Mouse (Mus musculus): ENCODE measurements around the gene Epha4.

Gene Epha4

DNA sequence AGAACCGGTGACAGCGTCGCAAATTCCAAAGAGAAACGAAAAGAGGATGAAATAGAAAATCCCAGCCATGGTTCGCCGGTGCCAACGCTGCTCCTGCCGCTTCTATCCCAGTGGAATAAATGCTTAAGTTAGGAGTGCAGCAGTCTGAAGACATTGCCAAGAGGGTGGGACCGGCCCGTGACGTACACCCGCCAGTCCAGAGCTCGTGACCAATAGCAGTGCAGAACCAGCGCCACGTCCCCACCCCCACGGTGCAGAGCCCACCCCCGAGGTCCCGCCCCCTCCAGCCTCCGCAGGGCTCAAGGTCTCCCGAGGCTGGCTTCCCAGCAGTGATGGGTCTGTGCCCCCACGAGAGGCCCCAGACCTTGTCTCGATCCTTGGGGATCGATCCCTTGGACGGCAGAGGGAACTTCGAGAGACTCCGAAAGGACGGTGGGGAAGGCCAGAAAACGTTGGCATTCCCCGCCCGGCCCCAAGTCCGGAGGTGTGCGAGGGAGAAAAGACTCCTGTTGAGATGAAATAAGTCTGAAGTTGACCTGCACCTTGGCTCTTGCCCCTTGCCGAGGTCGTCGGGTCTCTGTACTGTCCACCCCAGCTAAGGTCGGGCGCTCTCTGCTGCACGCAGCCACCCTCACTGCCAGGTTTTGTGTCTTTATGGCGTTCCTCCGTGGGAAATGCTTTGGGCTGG lies at the start of gene Epha4:
Gene Epha4, minus strand, starts transcription at position 126 of the 688 bp plus-strand sequence.
- peak; percentile 25 to 38 for DNase-seq

DNA sequence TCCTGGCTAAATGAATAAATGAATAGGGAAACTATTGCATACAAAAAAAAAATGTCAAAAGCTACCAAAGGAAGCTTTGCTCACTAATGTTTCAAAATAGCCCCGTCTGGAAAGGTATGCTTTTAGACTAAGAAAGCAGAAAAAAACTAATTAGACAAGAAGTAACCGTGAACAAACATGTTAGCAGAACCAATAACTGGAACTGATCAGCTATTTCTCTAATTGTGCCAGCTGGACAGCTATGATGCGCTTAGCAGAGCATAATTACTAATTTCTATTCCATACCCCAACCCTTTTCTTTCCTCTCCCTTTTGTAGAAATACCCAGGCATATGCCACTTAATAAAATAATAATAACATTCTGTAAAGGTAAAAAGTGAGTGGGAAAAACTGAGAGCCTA lies 41.3 kb upstream of the Epha4 start:
- no peak for DNase-seq

DNA sequence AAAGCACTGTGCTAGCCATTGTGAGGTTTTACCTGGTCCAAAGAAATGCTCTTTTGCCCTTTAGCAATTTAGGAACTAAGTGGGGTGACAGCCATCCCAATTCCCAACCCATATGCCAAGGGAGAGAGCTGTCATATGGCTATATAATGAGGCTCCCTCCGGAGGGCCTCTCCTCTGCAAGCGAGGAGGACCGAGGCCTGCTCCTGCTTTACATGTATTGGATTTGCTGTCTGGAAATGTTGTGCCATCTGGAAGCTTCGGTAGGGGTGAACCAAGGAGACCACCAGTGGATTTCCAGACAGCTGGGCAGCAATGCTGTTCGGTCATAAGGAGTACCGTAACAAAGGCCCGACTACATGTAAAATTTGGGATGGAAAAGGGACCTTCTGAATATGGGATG lies 37.0 kb upstream of the Epha4 start:
- DNase-seq: no peak

DNA sequence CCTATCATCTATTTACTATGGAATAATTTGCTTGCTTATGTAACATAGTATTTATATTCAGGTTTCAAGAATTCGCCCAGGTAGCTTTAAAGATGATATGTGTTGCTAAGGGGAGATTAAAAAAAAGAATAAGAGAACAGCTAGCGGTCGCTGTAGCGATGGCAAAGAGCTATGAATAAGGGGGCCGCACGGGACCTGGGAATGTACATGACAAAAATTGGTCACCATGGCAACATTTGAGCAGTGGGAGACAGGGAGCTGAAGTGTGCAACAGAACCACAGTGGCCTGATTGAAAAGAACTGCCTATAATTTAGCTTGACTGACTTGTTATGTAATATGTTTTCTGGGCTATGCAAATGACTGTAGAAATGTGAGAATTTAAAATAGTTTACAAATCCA lies 30.8 kb upstream of the Epha4 start:
- DNase-seq: no peak

DNA sequence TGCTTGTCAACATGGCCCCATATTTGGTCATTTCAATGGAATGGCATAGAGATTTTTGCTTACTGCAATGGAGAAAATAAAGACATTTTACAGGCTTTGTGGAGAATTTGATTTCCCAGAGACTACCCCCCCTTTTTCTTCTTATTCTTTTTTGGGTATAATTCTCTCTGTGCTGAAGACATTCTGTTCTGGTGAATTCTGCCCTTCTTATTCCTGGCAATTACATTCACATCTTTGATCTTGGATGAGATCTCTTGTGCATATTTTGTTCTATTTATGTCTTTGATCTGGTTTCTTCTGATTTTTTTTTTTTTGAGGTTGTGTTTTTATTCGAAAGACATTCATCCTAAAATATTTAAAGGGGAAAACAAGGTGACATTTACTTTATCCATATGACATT lies 30.1 kb upstream of the Epha4 start:
- DNase-seq: no peak

DNA sequence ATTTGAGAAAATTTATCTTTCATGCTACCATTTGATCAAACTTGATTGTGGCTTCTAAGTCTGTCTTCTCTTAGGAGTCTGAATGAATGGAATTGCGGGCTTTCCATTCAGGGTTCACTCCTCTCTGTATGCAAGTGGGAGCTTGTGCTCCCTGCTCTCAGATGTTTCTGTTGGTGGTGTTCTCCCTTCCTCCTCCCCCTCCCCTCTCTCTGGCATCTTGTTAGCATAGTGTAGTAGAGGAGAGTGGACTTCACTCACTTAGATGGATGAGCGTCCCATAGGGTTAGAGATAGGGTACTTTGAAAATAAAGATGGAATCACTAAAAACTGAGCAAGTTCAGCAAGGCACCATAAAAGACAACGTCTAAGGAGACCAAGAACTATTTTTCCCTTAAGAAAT lies 29.4 kb upstream of the Epha4 start:
- no peak for DNase-seq

DNA sequence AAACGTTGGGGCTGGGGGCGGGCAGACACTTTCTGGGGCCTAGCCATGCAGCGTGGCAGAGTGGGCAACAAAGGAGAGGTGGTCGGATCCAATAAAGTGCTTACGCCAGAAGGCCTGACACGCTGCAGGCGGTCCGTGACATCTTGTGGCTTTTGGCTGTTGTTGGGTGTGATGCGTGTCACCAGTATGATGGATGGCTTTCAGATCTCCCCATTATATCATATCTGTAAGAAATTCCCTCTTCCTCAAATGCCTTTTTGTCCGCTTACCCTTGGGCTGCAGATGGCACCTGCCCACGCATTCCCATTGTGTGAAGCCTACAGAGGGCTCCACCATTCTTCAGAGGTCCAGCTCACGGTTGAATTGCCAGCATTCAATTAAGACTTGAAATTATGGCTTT lies 25.1 kb upstream of the Epha4 start:
- DNase-seq: no peak

DNA sequence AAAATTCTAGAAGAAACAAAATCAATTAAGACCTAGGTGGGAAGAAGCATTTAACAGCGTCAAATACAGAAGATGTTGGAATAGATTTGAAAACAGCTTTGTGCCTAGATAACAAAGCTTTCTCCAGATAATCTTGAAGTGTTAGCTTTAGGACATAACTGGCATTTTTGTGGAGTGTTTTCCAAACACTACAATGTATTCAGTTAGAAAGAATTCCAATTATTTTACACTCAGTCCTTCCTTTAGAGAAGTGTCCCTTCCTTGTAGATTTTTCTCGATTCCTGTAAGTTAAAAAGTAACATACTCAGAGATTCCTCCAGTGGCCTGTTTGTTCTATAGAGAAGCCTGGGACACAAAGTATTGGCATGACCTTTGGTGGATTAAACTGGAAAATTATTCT lies 23.7 kb upstream of the Epha4 start:
- no peak for DNase-seq

DNA sequence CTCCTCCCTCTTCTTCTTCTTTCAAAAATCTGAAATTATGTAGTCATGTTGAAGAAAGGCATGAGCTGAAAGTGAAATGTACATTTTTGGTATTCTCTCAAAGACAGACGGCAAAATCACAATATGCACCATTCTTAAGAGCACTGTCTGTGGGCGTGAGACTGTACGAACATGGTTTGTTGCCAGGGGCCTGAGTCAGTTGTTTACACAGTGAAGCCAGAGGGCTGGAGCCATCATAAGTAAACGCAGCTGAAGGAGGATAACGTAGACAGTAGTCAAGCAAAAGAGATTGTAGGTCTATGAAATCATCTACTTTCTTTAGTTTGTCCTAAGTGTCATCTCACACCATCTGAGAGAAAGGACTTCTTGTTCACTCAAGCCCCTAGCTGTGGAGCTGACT lies 21.0 kb upstream of the Epha4 start:
- no peak for DNase-seq

DNA sequence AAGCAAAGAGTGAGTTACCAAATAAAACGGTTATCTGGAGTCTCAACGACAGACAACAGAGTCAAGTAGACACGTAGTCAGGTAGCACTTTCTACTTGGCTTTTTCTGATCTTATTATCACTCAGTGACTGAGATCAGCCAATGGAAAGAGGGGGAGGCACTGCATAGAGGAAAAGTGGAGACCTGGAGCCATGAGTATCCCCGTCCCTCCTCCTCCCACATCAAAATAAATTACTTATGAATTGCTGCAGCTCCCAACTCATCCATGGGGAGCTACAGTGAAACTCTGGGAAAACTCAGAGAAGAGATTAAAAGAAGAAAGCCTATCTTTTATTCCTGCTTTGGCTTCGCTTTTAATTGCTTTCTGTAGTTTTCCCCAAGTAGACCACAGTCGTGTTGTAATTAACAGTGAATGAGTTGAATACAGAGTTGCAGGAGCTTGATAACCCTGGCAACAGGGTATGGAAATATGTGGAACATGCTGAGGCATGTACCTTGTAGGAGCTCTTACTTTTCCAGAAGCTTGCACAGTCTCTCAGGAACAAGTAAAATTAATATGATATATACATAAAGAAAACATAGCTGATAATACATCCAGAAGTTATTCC lies 17.8 kb upstream of the Epha4 start:
- DNase-seq: no peak

DNA sequence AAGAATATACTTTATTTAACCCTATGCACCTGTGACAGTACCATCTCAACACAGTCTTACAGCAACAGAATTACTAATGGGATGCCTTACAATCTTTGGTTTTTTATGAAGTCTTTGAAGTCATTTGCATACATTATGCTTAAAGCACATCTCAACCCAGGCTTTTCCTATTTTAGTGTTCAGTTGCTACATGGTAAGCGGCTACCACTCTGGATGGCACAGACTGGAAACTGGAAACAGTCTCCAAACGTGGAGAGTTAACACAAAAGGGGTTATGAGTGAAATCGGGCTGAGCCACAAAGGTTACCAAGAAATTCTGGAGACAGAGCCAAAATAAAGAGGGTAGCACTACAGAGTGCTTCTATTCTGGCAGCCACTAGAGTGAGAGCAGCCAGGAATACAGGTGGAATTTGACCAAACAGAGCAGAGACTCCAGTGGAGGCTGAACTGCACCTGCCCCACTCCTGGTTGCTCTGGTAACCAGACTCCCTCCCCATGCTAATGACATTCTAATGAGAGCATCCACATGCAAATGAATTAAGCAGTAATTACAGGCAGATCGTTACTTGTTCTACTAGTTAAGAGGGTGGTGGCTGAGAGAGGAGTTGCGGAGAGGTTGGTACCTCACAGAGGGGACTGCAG lies 17.2 kb upstream of the Epha4 start:
- no peak for DNase-seq

DNA sequence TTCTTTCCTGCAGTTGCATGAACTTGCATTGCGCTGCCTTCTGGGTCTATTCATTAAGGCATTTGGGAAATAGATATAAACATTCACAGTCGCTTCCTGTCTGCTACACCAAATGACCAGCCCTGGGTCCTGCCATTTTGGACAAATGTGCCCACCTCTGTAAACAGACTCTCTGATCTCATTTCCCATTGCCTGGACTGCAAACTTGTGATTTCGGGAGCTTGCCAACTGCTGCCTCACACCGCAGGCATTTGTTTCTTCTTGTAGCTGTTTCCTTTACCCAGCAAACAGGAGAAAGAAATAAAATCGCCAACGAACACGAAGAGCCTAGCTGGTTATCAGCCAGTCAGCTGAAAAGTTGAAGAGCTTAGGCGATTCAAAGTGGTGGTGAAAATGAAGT lies 10.2 kb upstream of the Epha4 start:
- no peak for DNase-seq

DNA sequence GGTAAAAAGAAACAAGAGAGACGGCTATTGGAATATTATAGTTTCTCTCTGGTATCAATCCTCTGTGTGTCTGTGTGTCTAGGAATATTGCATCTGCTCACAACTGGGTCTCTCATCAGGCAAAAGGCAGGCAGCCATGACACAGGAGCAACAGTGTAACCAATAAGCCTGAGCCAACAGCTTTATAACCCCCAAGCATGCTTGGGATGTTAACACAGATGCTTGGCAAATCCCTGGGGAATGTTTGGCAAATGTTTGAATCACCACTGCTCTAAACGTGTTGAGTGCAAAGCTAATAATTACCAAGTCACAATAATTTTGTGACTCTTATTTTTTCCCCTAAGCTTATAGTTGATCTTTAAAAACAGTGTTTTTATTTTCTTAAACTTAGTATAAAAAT lies 8.5 kb upstream of the Epha4 start:
- no peak for DNase-seq

DNA sequence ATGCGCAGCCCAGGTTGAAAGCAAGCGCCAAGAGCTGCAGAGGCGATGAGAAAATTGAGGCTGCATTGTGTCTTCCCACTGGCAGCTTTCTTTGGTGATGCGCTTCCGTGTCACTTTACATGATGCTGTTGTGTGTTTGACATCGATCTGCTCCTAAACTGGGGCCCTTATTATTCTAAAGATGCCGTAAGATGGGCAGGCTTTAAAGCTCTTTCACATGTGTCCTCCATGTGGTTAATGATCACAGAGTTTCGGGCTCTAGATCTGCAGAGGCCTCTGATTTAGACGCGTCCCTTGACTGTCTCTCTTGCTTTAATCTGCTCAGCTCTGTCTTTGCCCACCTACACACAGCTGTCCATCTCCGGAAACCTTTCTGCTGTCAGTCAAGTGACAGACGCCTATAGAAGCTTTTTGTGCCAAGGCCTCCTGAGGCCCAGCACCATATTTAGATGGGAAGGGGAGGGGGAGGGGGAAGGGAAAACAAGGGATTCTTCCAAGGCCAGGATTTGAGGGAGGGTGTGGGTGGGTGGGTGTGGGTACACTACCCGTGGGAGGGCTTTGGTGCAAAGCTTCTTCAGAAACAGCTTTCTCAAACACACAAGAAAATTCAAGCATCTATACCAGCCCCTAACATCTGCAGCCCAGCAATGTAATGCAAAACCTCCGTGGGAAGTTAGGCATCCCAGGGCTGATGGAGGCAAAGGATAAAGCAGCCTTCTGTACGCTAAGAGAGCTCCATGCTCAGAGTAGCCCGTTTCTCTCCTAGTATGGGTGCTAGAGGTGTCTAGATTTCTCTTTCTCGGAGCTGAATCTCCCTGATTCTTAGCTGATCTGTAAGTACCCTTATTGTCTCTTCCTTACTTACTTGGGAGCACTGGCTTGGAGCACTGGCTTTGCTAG lies 7.0 kb upstream of the Epha4 start:
- DNase-seq: no peak

DNA sequence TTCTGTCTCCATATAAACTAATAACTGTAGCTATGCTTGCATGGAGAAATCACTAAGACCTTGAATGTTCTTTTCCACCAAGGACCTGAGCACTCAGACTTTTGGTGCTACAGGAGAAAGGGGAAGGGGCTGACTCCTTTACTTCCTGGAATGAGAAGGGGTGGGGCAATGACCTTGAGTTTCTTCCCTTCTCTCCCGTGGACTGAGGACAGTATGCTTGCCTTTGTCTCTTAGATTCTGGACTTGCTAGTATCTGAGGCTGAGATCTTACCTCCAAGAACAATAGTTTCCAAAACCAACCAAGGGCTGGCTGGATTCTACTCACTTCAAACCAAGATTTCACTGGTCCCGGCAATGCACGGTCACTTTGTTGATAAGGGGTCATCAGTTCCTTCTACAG lies 3.8 kb upstream of the Epha4 start:
- no peak for DNase-seq

DNA sequence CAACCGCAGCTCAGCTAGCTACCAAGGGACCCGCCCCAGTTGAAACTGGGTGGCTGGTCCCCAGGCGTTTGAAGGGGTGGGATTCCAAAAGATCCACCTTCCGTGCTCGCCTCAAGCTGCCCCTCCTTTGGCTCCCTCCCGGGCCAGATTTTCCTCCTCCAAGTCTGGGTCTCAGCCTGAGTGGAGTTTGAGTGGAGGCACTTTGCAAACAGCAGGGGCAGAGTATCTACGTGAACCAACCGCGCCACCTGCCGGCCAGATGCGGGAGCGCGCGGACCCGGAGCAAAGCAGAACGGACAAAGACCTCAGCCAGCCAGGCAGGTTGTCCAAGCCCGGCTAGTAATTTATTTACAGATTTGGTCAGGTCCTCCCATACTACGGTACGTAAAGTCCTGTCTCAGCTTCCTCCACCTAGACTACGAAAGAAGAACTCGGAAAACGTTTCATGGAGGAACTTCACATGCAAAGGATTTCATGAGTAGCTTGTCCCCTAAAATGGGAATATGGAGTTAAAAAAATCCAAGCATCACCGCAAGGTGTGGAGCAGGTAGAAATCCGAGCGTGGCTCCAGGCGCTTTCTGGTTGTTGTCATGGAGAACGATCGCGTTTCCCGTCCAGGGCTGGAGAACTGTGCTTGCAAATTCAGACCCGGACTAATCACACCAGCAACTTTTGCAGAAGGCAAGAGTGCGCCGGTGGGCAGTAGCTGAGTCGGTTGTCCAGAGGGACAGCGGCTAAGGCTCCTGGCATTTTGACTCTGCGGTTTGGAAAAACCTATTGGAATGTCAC lies 1.5 kb upstream of the Epha4 start:
- DNase-seq: peak; percentile 25 to 66

DNA sequence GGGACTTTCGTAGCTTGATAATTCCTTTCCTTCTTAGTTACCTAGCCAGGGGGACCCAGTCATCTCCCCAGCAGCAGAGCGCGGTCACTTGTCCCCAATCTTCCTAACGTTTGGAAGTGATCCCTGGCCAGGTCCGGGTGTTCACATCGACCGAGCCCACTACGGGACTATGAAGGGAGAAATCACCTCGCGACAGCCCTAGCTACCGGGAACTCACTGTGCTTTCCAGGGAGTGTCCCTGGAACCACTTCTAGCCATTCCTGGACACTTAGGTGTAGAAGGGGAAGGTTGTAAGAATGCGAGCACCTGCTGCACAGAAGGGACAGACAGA lies 728 bp upstream of the Epha4 start:
- DNase-seq: no peak

DNA sequence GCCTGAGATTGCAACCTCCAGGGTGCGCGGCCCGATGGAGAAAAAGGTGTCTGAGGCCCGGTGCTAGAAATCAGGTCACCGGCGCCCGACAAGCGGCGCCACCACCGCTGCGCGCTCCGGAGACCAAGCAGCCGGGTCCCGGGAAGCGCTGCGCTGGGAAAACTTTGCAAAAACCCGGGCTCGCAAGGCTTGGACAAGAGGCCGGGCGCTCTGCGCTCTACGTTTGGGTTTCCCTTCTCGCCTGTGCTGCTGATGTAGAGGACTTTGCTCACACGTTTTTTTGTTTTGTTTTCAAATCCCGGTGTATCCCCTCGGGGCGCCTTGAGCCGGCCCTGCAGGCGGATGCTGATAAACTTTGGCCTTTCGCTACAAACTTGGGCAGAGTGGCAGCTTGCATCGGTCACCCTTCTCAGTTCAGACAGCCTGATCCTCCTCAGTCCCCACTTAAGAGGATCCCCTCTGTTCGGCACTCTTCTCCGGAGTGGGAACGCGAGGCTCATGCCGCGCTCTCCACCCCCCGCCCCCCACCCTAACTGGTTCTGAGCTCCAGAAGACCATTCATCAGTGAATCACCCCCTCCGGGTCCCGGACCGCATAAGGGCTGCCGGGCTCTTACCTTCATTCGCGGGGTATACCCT lies 444 bp downstream of the Epha4 start:
- peak in 1 of 2 experiments; percentile 3 for DNase-seq

DNA sequence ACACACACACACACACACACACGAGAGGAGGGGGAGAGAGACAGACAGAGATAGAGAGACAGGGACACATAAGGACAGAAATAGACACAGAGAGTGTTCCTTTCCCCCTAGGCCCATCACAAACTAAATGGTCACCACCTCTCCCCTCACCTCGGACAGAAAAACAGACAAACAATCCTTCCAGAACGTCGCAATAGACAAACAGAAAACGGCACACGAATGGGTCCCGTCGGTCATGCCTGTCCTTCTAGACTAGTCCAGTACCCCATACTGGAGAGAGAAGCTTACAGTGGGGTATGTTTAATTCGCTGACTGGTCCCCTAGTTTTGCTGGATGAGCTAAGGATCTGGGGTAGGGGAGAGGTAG lies 946 bp downstream of the Epha4 start:
- DNase-seq: no peak

DNA sequence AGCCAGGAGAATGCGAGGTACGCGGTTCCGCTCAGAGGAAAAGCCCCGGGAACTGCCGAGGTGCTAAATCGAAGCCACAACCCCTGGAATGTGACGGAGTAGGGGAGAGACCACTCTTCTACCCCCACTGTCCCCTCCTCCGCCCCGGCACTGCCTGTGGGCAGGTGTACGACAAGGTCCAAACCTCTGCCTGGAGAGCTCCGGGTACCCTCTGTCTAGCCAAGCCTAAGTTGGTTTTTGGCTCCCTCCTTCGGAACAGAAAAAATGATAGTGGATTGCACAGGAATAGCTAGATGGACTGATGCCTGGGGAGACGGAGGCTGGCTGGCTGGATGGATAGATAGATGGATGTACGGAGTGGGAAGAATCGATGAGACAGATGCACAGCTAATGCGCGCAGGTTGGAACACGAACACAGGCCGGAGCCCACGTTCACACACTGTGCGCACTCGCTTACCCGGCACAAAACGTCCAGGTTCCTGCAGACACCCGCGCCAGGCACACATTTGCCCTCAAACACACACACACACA lies 1.4 kb downstream of the Epha4 start:
- DNase-seq: no peak

DNA sequence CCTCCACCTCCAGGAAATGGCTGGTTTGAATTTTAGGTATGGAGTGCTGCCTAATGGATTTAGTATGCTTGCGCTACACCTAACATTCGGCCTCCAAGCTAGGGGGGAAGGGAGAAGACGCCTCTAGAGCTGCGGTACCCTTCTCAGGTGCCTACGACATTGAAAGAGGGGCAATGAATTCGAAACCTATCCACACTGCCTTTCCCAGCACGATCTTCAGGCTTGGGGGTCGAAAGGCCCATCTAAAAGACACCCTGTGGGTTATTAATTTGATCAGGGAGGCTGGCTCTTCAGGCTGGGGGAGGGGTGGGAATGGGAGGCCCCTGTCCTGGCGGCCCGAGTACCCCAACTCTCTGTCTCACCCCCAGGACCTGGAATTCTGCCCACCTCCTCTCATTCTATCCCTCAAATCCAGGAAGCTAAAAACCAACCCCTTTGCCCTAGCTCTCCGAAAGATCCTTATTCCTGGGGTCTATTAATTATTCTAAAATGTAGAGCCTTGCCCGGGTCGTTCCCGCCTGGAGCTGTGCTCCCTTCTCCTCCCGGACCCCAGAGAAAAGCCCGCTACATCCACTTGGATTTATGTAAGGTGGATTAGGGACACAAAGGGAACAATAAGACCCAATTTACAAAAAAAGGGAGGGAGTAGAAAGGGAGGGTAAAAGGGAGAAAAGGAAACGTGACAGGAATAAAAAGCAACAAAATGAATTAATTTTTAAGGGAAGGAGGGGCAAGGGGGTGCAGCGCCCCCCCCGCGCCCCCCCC lies 2.3 kb downstream of the Epha4 start:
- no peak for DNase-seq

Data from spleen, adult 18-20 months (tissue).